Mouse (Mus musculus) heart, adult 9 months (tissue): ENCODE data around the gene Stk24.

Source experiments
- DNase-seq, 2 experiments: peaks; one replicate each; pipeline ENCODE4 v3.0.0; 2022; ENCODE audit warnings: low spot score in 2 of 2

Gene Stk24

GRCm38 (mm10) chr14:121263912-121264311, 115.9 kb downstream of the Stk24 start:
- no peak for DNase-seq

GRCm38 (mm10) chr14:121262606-121263005, 117.2 kb downstream of the Stk24 start:
- DNase-seq: no peak

GRCm38 (mm10) chr14:121261229-121261879, 118.5 kb downstream of the Stk24 start:
- DNase-seq: no peak

DNA sequence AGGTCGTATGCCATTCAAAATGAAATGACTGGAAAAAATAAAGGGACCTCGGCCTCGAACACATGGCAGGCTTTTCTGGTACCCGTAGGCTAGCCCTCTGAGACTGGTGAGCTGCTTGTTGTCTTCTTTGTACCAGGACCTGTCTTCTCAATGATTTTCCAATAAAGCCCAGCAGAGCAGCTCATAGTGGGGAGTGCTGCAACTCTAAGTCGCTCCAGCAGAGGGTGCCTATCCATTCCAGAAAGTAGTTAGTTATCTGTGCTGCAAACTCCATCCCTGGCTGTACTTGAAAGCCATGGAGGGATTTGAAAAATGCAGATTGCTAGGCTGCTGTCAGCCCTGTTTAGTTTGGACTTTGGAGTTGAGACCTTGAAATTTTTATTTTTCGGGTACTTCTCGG, 120.0 kb downstream of the Stk24 start:
- no peak for DNase-seq

DNA sequence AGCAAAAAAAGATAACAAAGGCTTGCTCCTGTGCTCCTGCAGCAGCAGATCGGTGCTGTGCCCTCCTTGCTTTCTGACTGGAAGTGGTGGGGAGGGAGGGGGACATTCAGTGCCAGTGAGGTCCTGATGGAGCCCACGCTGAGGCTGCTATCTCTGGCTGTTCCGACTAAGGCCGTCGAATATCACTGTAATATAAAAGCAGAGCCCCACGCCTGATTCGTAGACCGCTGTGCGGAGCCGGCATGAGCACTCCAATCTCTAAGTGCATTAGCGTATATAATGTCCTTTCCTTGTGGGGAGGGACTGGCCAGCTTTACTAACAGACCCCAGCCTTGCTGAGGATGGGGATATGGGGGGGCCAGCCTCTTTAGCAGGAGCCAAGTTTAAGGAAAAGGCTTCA, 120.5 kb downstream of the Stk24 start:
- DNase-seq: no peak

- no peak for DNase-seq
Observed at GRCm38 (mm10) chr14:121256896-121257295, 122.9 kb downstream of the Stk24 start.

DNA sequence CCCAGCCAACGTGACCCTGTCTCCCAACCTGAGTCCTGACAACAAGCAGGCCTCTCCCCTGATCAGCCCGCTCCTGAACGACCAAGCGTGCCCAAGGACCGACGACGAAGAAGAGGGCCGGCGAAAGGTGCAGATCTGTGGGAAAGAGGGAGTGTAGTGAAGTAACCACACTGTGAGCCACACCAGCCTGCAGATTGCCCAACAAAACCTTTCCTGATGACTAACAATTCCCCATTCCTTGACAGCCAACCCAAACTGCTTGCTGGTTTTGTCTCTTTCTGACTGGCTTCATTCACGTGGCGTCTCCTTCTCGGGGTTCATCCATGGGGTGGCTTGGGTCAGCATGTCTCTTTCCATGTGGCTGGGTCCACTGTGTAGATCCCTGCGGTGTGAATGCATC, 124.3 kb downstream of the Stk24 start:
- DNase-seq: no peak

DNA sequence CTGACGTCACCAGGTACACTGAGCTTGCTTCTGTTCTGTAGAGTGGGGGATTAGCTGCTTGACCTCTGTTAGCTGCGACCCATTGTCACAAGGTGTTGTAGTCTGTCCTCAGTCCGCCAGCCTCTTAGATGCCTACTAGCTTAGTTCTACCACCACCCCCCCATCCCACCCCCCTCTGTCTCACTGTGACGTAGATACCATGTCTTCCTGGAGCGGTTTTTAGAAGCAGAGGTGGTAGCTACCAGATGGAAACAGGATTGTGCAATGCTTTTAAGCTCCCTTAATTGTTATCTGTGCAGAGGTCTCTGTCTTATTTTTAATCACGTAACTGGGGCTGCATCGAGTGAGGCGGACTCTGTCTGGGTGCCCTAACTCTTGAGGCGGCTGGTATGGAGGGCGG, 124.9 kb downstream of the Stk24 start:
- no peak for DNase-seq

DNA sequence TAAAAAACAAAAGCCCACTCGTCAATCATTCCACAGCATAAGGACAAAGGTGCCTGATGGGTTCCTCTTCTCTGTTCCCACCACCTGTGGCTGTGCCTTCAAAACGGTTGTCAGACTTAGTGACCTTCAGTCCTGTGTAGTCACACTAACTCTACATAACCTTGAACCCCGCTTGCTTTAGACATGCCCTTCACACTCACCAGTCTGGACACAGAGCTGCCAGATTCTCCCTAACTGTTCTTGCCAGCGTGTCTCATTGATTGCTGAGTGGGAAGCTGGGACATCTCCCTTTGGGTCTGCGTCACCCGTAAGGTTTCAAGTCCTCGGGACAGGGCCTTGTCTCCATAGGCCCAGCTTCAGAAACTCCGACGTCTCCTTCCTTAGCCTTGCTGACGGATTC, 127.3 kb downstream of the Stk24 start:
- no peak for DNase-seq

DNA sequence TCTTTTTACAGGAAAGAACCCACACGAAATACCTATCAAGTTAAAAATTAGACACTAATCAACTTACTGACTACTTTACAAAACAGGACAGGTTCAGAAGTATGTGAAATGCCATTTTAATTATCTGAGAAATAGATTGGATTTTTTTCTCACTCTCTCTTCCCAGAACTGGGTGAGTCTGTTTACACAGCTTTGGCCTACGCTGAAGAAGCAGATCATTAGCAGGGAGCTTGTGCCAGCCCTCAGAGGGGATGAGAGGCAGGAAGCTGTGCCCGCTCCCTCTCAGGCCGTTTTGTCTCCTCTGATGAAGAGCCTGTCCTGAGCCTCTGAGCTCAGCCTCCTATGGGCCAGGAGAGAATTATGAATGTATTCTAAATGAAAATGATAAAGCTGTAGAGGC, 128.1 kb downstream of the Stk24 start:
- DNase-seq: no peak

- DNase-seq: no peak
Observed at GRCm38 (mm10) chr14:121251099-121251498, 128.7 kb downstream of the Stk24 start.

DNA sequence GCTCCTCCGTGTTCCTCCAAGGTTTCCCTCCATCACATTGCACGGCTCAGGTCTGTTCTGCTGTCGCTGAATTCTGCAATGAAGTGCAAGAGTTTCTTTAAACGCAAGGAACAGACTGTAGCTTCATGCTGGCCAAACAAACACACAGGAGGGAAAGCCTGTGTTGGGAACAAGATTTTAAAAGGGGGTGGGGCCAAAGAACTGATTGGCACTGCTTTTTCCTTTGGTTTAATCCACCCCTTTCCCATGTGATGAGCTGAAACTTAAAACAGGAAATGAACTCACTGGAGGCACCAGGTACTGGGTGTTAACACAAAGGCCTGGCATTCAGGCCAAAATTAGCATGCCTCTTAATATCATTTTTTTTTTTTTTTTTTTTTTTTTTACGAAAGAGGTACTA, 131.5 kb downstream of the Stk24 start:
- DNase-seq: no peak

DNA sequence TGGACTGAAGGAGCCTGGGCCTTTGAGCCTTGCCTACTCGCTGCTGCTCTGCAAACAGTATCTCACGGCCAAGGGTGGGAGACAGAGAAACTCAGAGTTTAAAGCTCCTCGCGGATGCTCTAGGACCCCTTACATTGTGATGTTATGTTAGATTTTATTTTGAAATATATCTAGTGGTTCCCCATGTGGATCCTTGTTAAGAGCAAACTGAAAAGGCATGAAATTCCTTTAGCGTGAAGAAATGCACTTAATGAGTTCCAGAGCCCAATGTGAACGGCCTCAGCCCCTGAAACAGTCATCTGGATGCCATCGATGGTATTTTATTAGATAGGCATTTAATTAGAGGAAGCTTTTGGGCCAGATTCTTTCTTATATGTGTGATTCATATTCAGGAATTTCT, 132.5 kb downstream of the Stk24 start:
- no peak for DNase-seq

GRCm38 (mm10) chr14:121246048-121246731, 133.6 kb downstream of the Stk24 start:
- DNase-seq: peak in 1 of 2 experiments; percentile 21

GRCm38 (mm10) chr14:121244104-121244503, 135.7 kb downstream of the Stk24 start:
- DNase-seq: no peak

- DNase-seq: no peak
Observed at GRCm38 (mm10) chr14:121239386-121239785, 140.4 kb downstream of the Stk24 start.

- DNase-seq: no peak
Observed at GRCm38 (mm10) chr14:121238727-121239126, 141.1 kb downstream of the Stk24 start.

- no peak for DNase-seq
Observed at GRCm38 (mm10) chr14:121236736-121237135, 143.1 kb downstream of the Stk24 start.
